Mouse (Mus musculus) cerebellum, postnatal 10 days (tissue): Measurements from ENCODE around the gene Ksr2.
"Not testable (repeated sequence)": the region's sequence is repeated elsewhere in the genome, so short reads cannot be mapped to it uniquely, and the experiment has no call there.

Experiments
- DNase-seq, 2 experiments: peaks; one replicate each; pipeline ENCODE4 v3.0.0; 2021; ENCODE audit warnings: mixed read lengths in 2 of 2

The Ksr2 gene

GRCm38 (mm10) chr5:117409369-117409768 lies 4.4 kb upstream of the Ksr2 start:
- no peak for DNase-seq

GRCm38 (mm10) chr5:117414611-117415010 lies 811 bp downstream of the Ksr2 start:
- DNase-seq, result peak; percentile 51 to 65

- DNase-seq, result peak; percentile 48 to 58
Measured at GRCm38 (mm10) chr5:117415011-117415912, 1.5 kb downstream of the Ksr2 start.

GRCm38 (mm10) chr5:117417442-117417841 lies 3.6 kb downstream of the Ksr2 start:
- no peak for DNase-seq

GRCm38 (mm10) chr5:117433501-117433900 lies 19.7 kb downstream of the Ksr2 start:
- not testable (repeated sequence) for DNase-seq

GRCm38 (mm10) chr5:117440261-117440660 lies 26.5 kb downstream of the Ksr2 start:
- no peak for DNase-seq

- no peak for DNase-seq
Measured at GRCm38 (mm10) chr5:117441242-117441842, 27.5 kb downstream of the Ksr2 start.

GRCm38 (mm10) chr5:117442157-117442765 lies 28.5 kb downstream of the Ksr2 start:
- no peak for DNase-seq

- DNase-seq, result no peak
Measured at GRCm38 (mm10) chr5:117443141-117443540, 29.3 kb downstream of the Ksr2 start.

GRCm38 (mm10) chr5:117443902-117444301 lies 30.1 kb downstream of the Ksr2 start:
- DNase-seq, result no peak

- no peak for DNase-seq
Measured at GRCm38 (mm10) chr5:117447698-117448097, 33.9 kb downstream of the Ksr2 start.

- DNase-seq, result no peak
Measured at GRCm38 (mm10) chr5:117452013-117452412, 38.2 kb downstream of the Ksr2 start.

- DNase-seq, result no peak
Measured at GRCm38 (mm10) chr5:117455546-117455945, 41.7 kb downstream of the Ksr2 start.

- DNase-seq, result no peak
Measured at GRCm38 (mm10) chr5:117457121-117457520, 43.3 kb downstream of the Ksr2 start.

- DNase-seq, result no peak
Measured at GRCm38 (mm10) chr5:117457583-117457982, 43.8 kb downstream of the Ksr2 start.

- no peak for DNase-seq
Measured at GRCm38 (mm10) chr5:117458899-117459298, 45.1 kb downstream of the Ksr2 start.

GRCm38 (mm10) chr5:117460261-117460660 lies 46.5 kb downstream of the Ksr2 start:
- no peak for DNase-seq

GRCm38 (mm10) chr5:117467052-117467451 lies 53.3 kb downstream of the Ksr2 start:
- no peak for DNase-seq

- DNase-seq, result no peak
Measured at GRCm38 (mm10) chr5:117468961-117469360, 55.2 kb downstream of the Ksr2 start.

- DNase-seq, result no peak
Measured at GRCm38 (mm10) chr5:117469572-117469971, 55.8 kb downstream of the Ksr2 start.

- no peak for DNase-seq
Measured at GRCm38 (mm10) chr5:117481162-117481561, 67.4 kb downstream of the Ksr2 start.

- DNase-seq, result no peak
Measured at GRCm38 (mm10) chr5:117481586-117481985, 67.8 kb downstream of the Ksr2 start.

GRCm38 (mm10) chr5:117482013-117482412 lies 68.2 kb downstream of the Ksr2 start:
- DNase-seq, result no peak

GRCm38 (mm10) chr5:117485411-117485810 lies 71.6 kb downstream of the Ksr2 start:
- no peak for DNase-seq
